Mouse (Mus musculus): ENCODE data around the gene Jazf1. TPM values are rescaled to one million over a fixed set of nuclear protein-coding genes. Genes with fewer than 3 reads are reported as not detected.

The Jazf1 gene
- polyA plus RNA-seq, 1 experiment from 2014 or later: 11.5 TPM

- Histone ChIP-seq H3K4me2 (no peak overlapping the region), H3K36me3 (no peaks in the 10 kb centered on the region), H3K27me3 (replicated peaks) (no peaks in the 10 kb centered on the region), H3K4me1 (replicated peaks) (peaks cover 36% of the 10 kb centered on the region), H3K27ac (ENCODE audit: poor library complexity, severe bottlenecking) (no peak overlapping the region), H3K4me3 (no peak overlapping the region), H3K9me3 (replicated peaks) (no peaks in the 10 kb centered on the region), H3K9ac (no peak overlapping the region)
- ATAC-seq (ENCODE audit: insufficient number of reproducible peaks, low FRiP score): no peak
- 87% methylated on average over 3 of the region's 3 CpGs for WGBS
Measured at GRCm38 (mm10) chr6:52954861-52955260, 113.6 kb downstream of the Jazf1 start.

- H3K4me2 ChIP-seq: no peak overlapping the region
- WGBS: 68% methylated on average over 9 of the region's 9 CpGs
- H3K27ac ChIP-seq (ENCODE audit: poor library complexity, severe bottlenecking): no peak overlapping the region
- H3K4me3 ChIP-seq: no peak overlapping the region
- no peaks in the 10 kb centered on the region for H3K27me3 ChIP-seq (replicated peaks)
- H3K4me1 ChIP-seq (replicated peaks): peaks cover 40% of the 10 kb centered on the region
- no peaks in the 10 kb centered on the region for H3K9me3 ChIP-seq (replicated peaks)
- H3K9ac ChIP-seq: no peak overlapping the region
- H3K36me3 ChIP-seq: no peaks in the 10 kb centered on the region
- ATAC-seq (ENCODE audit: insufficient number of reproducible peaks, low FRiP score): no peak
Measured at GRCm38 (mm10) chr6:52954441-52954840, 114.0 kb downstream of the Jazf1 start.

DNA sequence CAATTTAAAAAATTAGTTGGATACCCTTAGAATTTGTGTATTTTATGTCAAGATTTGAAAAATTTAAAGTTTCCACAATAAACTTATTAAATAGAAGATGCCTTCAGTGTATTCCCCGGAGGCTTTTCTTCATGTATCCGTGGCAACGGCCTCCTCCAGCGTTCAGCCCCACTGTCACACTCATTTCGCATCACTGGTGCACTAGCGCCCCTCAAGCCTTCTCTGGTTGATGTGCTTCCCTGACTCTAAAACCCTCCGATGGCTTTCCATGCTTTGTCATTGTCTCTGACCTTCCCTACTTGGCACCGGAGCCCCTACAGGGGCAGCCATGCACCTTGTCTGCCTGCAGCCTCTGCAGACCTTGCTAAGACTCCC, 115.9 kb downstream of the Jazf1 start:
- no peak overlapping the region for H3K9ac ChIP-seq
- H3K9me3 ChIP-seq (replicated peaks): no peaks in the 10 kb centered on the region
- ATAC-seq (ENCODE audit: insufficient number of reproducible peaks, low FRiP score): no peak
- H3K4me2 ChIP-seq: no peak overlapping the region
- no peak overlapping the region for H3K27ac ChIP-seq (ENCODE audit: poor library complexity, severe bottlenecking)
- H3K4me3 ChIP-seq: no peak overlapping the region
- no peaks in the 10 kb centered on the region for H3K36me3 ChIP-seq
- 70% methylated on average over 8 of the region's 8 CpGs for WGBS
- H3K27me3 ChIP-seq (replicated peaks): no peaks in the 10 kb centered on the region
- peaks cover 49% of the 10 kb centered on the region for H3K4me1 ChIP-seq (replicated peaks)

GRCm38 (mm10) chr6:52951871-52952525, 116.4 kb downstream of the Jazf1 start:
- Histone ChIP-seq H3K36me3 (no peaks in the 10 kb centered on the region), H3K9me3 (replicated peaks) (no peaks in the 10 kb centered on the region), H3K4me1 (replicated peaks) (peaks cover 46% of the 10 kb centered on the region), H3K4me2 (no peak overlapping the region), H3K27ac (ENCODE audit: poor library complexity, severe bottlenecking) (peak overlapping the region; percentile 20; the same call in 1 of the 2 replicates), H3K4me3 (no peak overlapping the region), H3K9ac (no peak overlapping the region), H3K27me3 (replicated peaks) (no peaks in the 10 kb centered on the region)
- WGBS: 67% methylated on average over 7 of the region's 7 CpGs
- ATAC-seq (ENCODE audit: insufficient number of reproducible peaks, low FRiP score): peak; percentile 51; the same call in 1 of the 2 replicates

- peaks cover 45% of the 10 kb centered on the region for H3K4me1 ChIP-seq (replicated peaks)
- H3K9me3 ChIP-seq (replicated peaks): no peaks in the 10 kb centered on the region
- H3K9ac ChIP-seq: no peak overlapping the region
- H3K4me2 ChIP-seq: no peak overlapping the region
- no peak for ATAC-seq (ENCODE audit: insufficient number of reproducible peaks, low FRiP score)
- no peak overlapping the region for H3K27ac ChIP-seq (ENCODE audit: poor library complexity, severe bottlenecking)
- H3K36me3 ChIP-seq: no peaks in the 10 kb centered on the region
- WGBS: 69% methylated on average over 5 of the region's 5 CpGs
- no peaks in the 10 kb centered on the region for H3K27me3 ChIP-seq (replicated peaks)
- H3K4me3 ChIP-seq: no peak overlapping the region
Measured at GRCm38 (mm10) chr6:52950371-52950770, 118.1 kb downstream of the Jazf1 start.

DNA sequence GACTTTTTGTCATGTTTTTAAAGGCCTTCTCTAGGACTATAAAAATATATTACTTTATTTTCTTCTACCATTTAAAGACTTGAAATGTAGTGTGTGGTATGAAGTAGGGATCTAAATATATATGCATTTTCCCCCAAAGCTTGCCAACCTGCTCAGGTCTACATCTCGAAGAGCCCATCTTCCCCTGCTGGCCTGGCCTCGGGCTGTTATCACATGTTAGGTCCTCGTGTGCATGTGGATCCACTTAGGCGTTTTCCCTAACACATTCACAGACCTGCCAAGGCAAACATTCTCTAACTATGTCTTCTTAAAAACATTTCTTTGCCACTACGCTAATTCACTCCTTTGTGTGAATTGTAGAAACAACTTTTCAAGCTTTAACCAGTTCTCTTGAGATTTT, 125.9 kb downstream of the Jazf1 start:
- 46% methylated on average over 5 of the region's 5 CpGs for WGBS
- H3K36me3 ChIP-seq: no peaks in the 10 kb centered on the region
- ATAC-seq (ENCODE audit: insufficient number of reproducible peaks, low FRiP score): no peak
- no peak overlapping the region for H3K4me3 ChIP-seq
- H3K4me2 ChIP-seq: no peak overlapping the region
- no peaks in the 10 kb centered on the region; the same call in 1 of the 2 replicates for H3K27me3 ChIP-seq (replicated peaks)
- no peak overlapping the region for H3K9ac ChIP-seq
- H3K27ac ChIP-seq (ENCODE audit: poor library complexity, severe bottlenecking): no peak overlapping the region
- no peaks in the 10 kb centered on the region for H3K9me3 ChIP-seq (replicated peaks)
- H3K4me1 ChIP-seq (replicated peaks): peaks cover 5% of the 10 kb centered on the region

- no peak overlapping the region for H3K4me3 ChIP-seq
- no peaks in the 10 kb centered on the region; the same call in 1 of the 2 replicates for H3K27me3 ChIP-seq (replicated peaks)
- ATAC-seq (ENCODE audit: insufficient number of reproducible peaks, low FRiP score): no peak
- no peak overlapping the region for H3K27ac ChIP-seq (ENCODE audit: poor library complexity, severe bottlenecking)
- no peaks in the 10 kb centered on the region for H3K9me3 ChIP-seq (replicated peaks)
- peaks cover 5% of the 10 kb centered on the region for H3K4me1 ChIP-seq (replicated peaks)
- no peak overlapping the region for H3K4me2 ChIP-seq
- WGBS: 64% methylated on average over 5 of the region's 5 CpGs
- no peaks in the 10 kb centered on the region for H3K36me3 ChIP-seq
- no peak overlapping the region for H3K9ac ChIP-seq
Measured at GRCm38 (mm10) chr6:52942101-52942500, 126.3 kb downstream of the Jazf1 start.

- WGBS: 68% methylated on average over 3 of the region's 3 CpGs
- ATAC-seq (ENCODE audit: insufficient number of reproducible peaks, low FRiP score): no peak
- Histone ChIP-seq H3K9ac (no peak overlapping the region), H3K36me3 (no peaks in the 10 kb centered on the region), H3K27me3 (replicated peaks) (no peaks in the 10 kb centered on the region; the same call in 1 of the 2 replicates), H3K4me2 (no peak overlapping the region), H3K27ac (ENCODE audit: poor library complexity, severe bottlenecking) (0 out of 2 replicates have a peak overlapping the region, but pooled peaks have one; percentile 32), H3K9me3 (replicated peaks) (no peaks in the 10 kb centered on the region), H3K4me3 (no peak overlapping the region), H3K4me1 (replicated peaks) (peaks cover 5% of the 10 kb centered on the region)
Measured at GRCm38 (mm10) chr6:52937916-52938315, 130.5 kb downstream of the Jazf1 start.

DNA sequence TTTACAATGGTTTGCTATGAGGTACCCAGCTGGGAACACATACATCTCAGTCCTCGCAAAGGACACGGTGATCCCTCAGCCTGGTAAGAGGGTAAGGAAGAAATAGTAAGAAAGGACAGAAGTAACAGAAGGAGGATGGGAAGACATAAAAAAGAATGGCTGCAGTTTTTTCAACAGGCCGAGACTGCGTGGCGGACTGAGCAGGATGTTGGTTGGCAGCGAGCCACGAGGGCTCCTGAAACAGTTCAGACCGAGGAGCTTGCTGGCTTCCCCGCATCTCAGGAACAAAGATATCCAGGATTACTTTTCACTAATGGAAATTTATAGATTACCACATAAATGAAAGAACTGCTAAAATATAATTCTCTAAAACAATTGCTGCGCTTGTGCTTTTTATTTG, 131.4 kb downstream of the Jazf1 start:
- Histone ChIP-seq H3K9me3 (replicated peaks) (no peaks in the 10 kb centered on the region), H3K27ac (ENCODE audit: poor library complexity, severe bottlenecking) (no peak overlapping the region), H3K36me3 (no peaks in the 10 kb centered on the region), H3K9ac (no peak overlapping the region), H3K4me1 (replicated peaks) (peaks cover 5% of the 10 kb centered on the region), H3K4me3 (no peak overlapping the region), H3K27me3 (replicated peaks) (no peaks in the 10 kb centered on the region; the same call in 1 of the 2 replicates), H3K4me2 (no peak overlapping the region)
- 49% methylated on average over 10 of the region's 10 CpGs for WGBS
- ATAC-seq (ENCODE audit: insufficient number of reproducible peaks, low FRiP score): no peak

GRCm38 (mm10) chr6:52934021-52934420, 134.4 kb downstream of the Jazf1 start:
- ATAC-seq (ENCODE audit: insufficient number of reproducible peaks, low FRiP score): no peak
- Histone ChIP-seq H3K27me3 (replicated peaks) (no peaks in the 10 kb centered on the region), H3K27ac (ENCODE audit: poor library complexity, severe bottlenecking) (no peak overlapping the region), H3K4me3 (no peak overlapping the region), H3K4me1 (replicated peaks) (peaks cover 5% of the 10 kb centered on the region), H3K4me2 (no peak overlapping the region), H3K9ac (no peak overlapping the region), H3K36me3 (no peaks in the 10 kb centered on the region), H3K9me3 (replicated peaks) (no peaks in the 10 kb centered on the region)
- 76% methylated on average over 6 of the region's 6 CpGs for WGBS

DNA sequence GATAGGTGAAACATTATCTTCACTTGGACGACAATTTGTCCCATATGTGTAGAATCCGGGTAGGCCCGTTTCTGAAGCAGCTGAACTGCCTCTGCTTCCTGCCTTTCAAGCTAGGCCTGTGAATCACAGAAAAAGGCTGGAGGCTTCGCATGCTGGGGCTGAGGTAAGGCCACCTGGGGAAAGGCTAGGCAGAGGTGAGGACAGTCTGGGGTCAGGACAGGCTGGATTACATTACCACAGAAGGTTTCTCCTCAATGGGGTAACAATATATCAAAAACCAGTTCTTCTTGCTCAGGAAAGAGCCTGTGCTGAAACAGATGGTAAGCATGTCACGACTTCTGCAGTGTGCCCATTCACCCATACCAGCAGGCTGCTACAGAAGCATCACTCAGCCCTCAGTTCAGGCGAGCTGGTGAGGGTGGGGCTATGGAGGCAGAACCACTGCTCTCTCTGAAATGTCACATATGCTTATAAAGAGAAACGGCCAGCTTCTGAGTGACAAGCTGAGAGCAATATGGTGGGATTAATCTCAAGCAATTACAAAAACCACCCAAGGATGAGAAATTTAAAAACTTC, 135.7 kb downstream of the Jazf1 start:
- Histone ChIP-seq H3K9me3 (replicated peaks) (no peaks in the 10 kb centered on the region), H3K4me2 (no peak overlapping the region), H3K36me3 (no peaks in the 10 kb centered on the region), H3K4me1 (replicated peaks) (peaks cover under 1% of the 10 kb centered on the region; the same call in 1 of the 2 replicates), H3K9ac (no peak overlapping the region), H3K4me3 (no peak overlapping the region), H3K27ac (ENCODE audit: poor library complexity, severe bottlenecking) (no peak overlapping the region), H3K27me3 (replicated peaks) (no peaks in the 10 kb centered on the region)
- no peak for ATAC-seq (ENCODE audit: insufficient number of reproducible peaks, low FRiP score)
- 62% methylated on average over 7 of the region's 7 CpGs for WGBS

DNA sequence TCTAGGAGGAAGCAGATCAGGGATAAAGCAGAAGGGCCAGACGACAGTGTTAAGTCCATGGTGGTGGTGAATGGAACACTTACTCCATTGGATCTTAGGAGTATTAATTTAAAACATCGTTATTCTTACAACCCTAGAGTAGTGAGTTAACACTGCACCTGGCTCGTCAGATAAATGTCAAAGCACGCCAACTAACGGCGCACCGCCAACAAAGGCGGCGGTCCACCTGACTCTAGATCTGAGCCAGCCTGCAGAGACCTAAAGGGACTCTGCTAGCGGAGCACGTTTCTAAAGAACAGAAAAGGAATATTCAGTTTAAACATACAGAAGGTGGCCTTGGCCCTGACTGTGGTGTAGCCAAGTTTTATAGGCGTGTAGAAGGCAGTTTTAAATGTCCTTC, 139.1 kb downstream of the Jazf1 start:
- H3K4me3 ChIP-seq: no peak overlapping the region
- no peaks in the 10 kb centered on the region for H3K27me3 ChIP-seq (replicated peaks)
- WGBS: 86% methylated on average over 12 of the region's 12 CpGs
- no peak overlapping the region for H3K27ac ChIP-seq (ENCODE audit: poor library complexity, severe bottlenecking)
- H3K36me3 ChIP-seq: no peaks in the 10 kb centered on the region
- H3K4me2 ChIP-seq: no peak overlapping the region
- no peak overlapping the region for H3K9ac ChIP-seq
- no peaks in the 10 kb centered on the region for H3K9me3 ChIP-seq (replicated peaks)
- ATAC-seq (ENCODE audit: insufficient number of reproducible peaks, low FRiP score): no peak
- no peaks in the 10 kb centered on the region for H3K4me1 ChIP-seq (replicated peaks)

All from heart, embryonic 12.5 days (tissue).